ENCODE assay signal across 19 mouse cellular contexts in the genomic region with DNA sequence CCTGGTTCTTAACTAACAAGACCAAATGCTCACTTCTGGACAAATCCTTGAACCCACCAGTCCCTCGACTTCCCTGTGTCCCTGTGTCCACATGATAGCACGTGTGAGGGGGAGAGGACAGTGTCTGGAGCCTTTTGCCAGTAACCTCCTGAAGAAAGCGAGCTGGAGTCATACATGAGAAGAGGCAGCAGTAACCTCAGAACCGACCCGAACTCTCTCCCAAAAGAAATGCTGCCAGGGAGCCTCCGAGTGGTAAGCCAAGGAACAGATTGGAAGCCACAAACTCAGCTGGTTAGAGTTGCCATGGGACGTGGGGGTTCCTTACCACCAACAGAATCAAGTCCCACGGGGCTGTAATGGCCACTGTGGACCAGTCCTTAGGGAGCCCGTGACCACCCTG.
DNase-seq lines count a peak whose midpoint lies in the region; ATAC-seq lines count a peak whose summit lies in the region.
"Had no signal": no experiment of that assay in that cellular context is flagged by ENCODE, and none has a peak within 500 bp of the region (broad histone marks: within the 10 kb centered on the region; RNA-seq: fewer than 3 reads in every experiment).

No protein-coding gene starts in this region.

- peaks cover 24% of the 10 kb centered on the region for H3K4me1 ChIP-seq in hindbrain, embryonic 10.5 days (replicated peaks)
- H3K4me1 ChIP-seq in hindbrain, embryonic 13.5 days (replicated peaks), result peaks cover 23% of the 10 kb centered on the region
- peaks cover 69% of the 10 kb centered on the region for H3K4me1 ChIP-seq in limb, embryonic 10.5 days
- no peaks in the 10 kb centered on the region for H3K4me1 ChIP-seq in forebrain, embryonic 11.5 days (replicated peaks; ENCODE audit: control insufficient read depth, insufficient read depth, low read length)
- H3K4me1 ChIP-seq in forebrain, embryonic 14.5 days (ENCODE audit: control insufficient read depth, insufficient read depth, low read length), result peaks cover 10% of the 10 kb centered on the region

- no peak overlapping the region for H3K4me2 ChIP-seq in hindbrain, embryonic 13.5 days
- H3K4me2 ChIP-seq in forebrain, embryonic 11.5 days (ENCODE audit: low read depth, low read length, severe bottlenecking), result no peak overlapping the region
- no peak overlapping the region for H3K4me2 ChIP-seq in forebrain, embryonic 14.5 days (ENCODE audit: low read length)
- H3K4me2 ChIP-seq: forebrain, embryonic 12.5 days; forebrain, embryonic 15.5 days had no signal

- no peak for DNase-seq in hindbrain, embryonic 10.5 days (ENCODE audit: low spot score)
- peak; percentile 58 for DNase-seq in adipocyte (ENCODE audit: low spot score)
- no peak for DNase-seq in limb, embryonic 10.5 days (ENCODE audit: low spot score)
- no peak for DNase-seq in forebrain, embryonic 11.5 days (ENCODE audit: low spot score)
- no peak for DNase-seq in forebrain, embryonic 14.5 days (ENCODE audit: low spot score)
- DNase-seq: adrenal gland, adult 8-10 months; adrenal gland, postnatal 14 days; adrenal gland, postnatal 36 days; cerebellum, adult 11-12 months; cerebellum, adult 2 months; cerebellum, adult 9-10 months; cerebellum, postnatal 10 days; cerebellum, postnatal 25 days; forebrain, postnatal 0 days had no signal

- no peak overlapping the region for H3K4me3 ChIP-seq in hindbrain, embryonic 10.5 days
- no peak overlapping the region for H3K4me3 ChIP-seq in hindbrain, embryonic 13.5 days
- no peak overlapping the region for H3K4me3 ChIP-seq in limb, embryonic 10.5 days
- no peak overlapping the region for H3K4me3 ChIP-seq in forebrain, embryonic 11.5 days (ENCODE audit: low read depth, low read length)
- H3K4me3 ChIP-seq in forebrain, embryonic 14.5 days (ENCODE audit: low read depth, low read length), result no peak overlapping the region
- H3K4me3 ChIP-seq: embryonic facial prominence, embryonic 12.5 days; forebrain, embryonic 12.5 days; forebrain, embryonic 15.5 days had no signal

- H3K9me3 ChIP-seq in hindbrain, embryonic 10.5 days, result no peaks in the 10 kb centered on the region
- H3K9me3 ChIP-seq in hindbrain, embryonic 13.5 days, result no peaks in the 10 kb centered on the region
- H3K9me3 ChIP-seq in limb, embryonic 10.5 days (replicated peaks), result no peaks in the 10 kb centered on the region
- no peaks in the 10 kb centered on the region for H3K9me3 ChIP-seq in forebrain, embryonic 11.5 days (ENCODE audit: control insufficient read depth, low read length)
- H3K9me3 ChIP-seq in forebrain, embryonic 14.5 days (replicated peaks; ENCODE audit: control insufficient read depth, low read length), result no peaks in the 10 kb centered on the region
- H3K9me3 ChIP-seq: embryonic facial prominence, embryonic 10.5 days; embryonic facial prominence, embryonic 12.5 days; forebrain, embryonic 12.5 days; forebrain, embryonic 15.5 days had no signal

- 0 out of 2 replicates have a peak overlapping the region, but pooled peaks have one; percentile 50 for H3K27ac ChIP-seq in hindbrain, embryonic 10.5 days
- no peak overlapping the region for H3K27ac ChIP-seq in hindbrain, embryonic 13.5 days
- peak overlapping the region; percentile 79 for H3K27ac ChIP-seq in limb, embryonic 10.5 days
- H3K27ac ChIP-seq in forebrain, embryonic 11.5 days (ENCODE audit: low read depth, low read length), result no peak overlapping the region
- H3K27ac ChIP-seq in forebrain, embryonic 14.5 days (ENCODE audit: low read depth, low read length), result no peak overlapping the region
- H3K27ac ChIP-seq: forebrain, embryonic 12.5 days; forebrain, embryonic 15.5 days had no signal

- H3K9ac ChIP-seq in hindbrain, embryonic 13.5 days, result no peak overlapping the region
- no peak overlapping the region for H3K9ac ChIP-seq in forebrain, embryonic 11.5 days (ENCODE audit: low read length)
- no peak overlapping the region for H3K9ac ChIP-seq in forebrain, embryonic 14.5 days (ENCODE audit: low read length)
- H3K9ac ChIP-seq: embryonic facial prominence, embryonic 12.5 days; forebrain, embryonic 12.5 days; forebrain, embryonic 15.5 days; forebrain, postnatal 0 days had no signal

- ATAC-seq in hindbrain, embryonic 13.5 days (ENCODE audit: low FRiP score), result no peak
- ATAC-seq in forebrain, embryonic 11.5 days (replicated peaks; ENCODE audit: low FRiP score), result no peak
- no peak for ATAC-seq in forebrain, embryonic 14.5 days
- ATAC-seq: forebrain, embryonic 15.5 days; forebrain, postnatal 0 days had no signal

- no peaks in the 10 kb centered on the region for H3K36me3 ChIP-seq in hindbrain, embryonic 10.5 days
- H3K36me3 ChIP-seq in hindbrain, embryonic 13.5 days, result no peaks in the 10 kb centered on the region
- no peaks in the 10 kb centered on the region for H3K36me3 ChIP-seq in limb, embryonic 10.5 days
- no peaks in the 10 kb centered on the region for H3K36me3 ChIP-seq in forebrain, embryonic 11.5 days (ENCODE audit: control insufficient read depth, insufficient read depth, low read length)
- H3K36me3 ChIP-seq in forebrain, embryonic 14.5 days (ENCODE audit: control insufficient read depth, insufficient read depth, low read length), result no peaks in the 10 kb centered on the region
- H3K36me3 ChIP-seq: embryonic facial prominence, embryonic 12.5 days; forebrain, embryonic 12.5 days; forebrain, embryonic 15.5 days had no signal

- H3K27me3 ChIP-seq in hindbrain, embryonic 10.5 days (ENCODE audit: insufficient read depth, poor library complexity, severe bottlenecking), result no peaks in the 10 kb centered on the region
- H3K27me3 ChIP-seq in hindbrain, embryonic 13.5 days, result no peaks in the 10 kb centered on the region
- peaks cover 23% of the 10 kb centered on the region for H3K27me3 ChIP-seq in limb, embryonic 10.5 days (ENCODE audit: low read depth, poor library complexity, severe bottlenecking)
- no peaks in the 10 kb centered on the region for H3K27me3 ChIP-seq in forebrain, embryonic 11.5 days (ENCODE audit: control insufficient read depth, insufficient read depth, low read length)
- no peaks in the 10 kb centered on the region for H3K27me3 ChIP-seq in forebrain, embryonic 14.5 days (replicated peaks; ENCODE audit: control insufficient read depth, insufficient read depth, low read length)
- H3K27me3 ChIP-seq: embryonic facial prominence, embryonic 12.5 days; forebrain, embryonic 12.5 days; forebrain, embryonic 15.5 days had no signal

- WGBS in hindbrain, embryonic 10.5 days, result 84% methylated on average over 9 of the region's 9 CpGs
- WGBS in hindbrain, embryonic 13.5 days, result 88% methylated on average over 9 of the region's 9 CpGs
- WGBS in limb, embryonic 10.5 days, result 87% methylated on average over 9 of the region's 9 CpGs
- 87% methylated on average over 9 of the region's 9 CpGs for WGBS in forebrain, embryonic 11.5 days
- 89% methylated on average over 9 of the region's 9 CpGs for WGBS in forebrain, embryonic 14.5 days

Comparison
In these comparisons a context has a peak if more than half of its experiments do, and no peak if none do; other contexts are left out.
1. H3K27ac ChIP-seq: peak in hindbrain, embryonic 10.5 days (single experiment) and limb, embryonic 10.5 days (single experiment); none in hindbrain, embryonic 13.5 days (single experiment), forebrain, embryonic 11.5 days (single experiment) and forebrain, embryonic 14.5 days (single experiment).